Mouse (Mus musculus) cerebellum, adult 11-12 months (tissue): ENCODE results near the gene Cstl1.
"Not testable (repeated sequence)": the region's sequence is repeated elsewhere in the genome, so short reads cannot be mapped to it uniquely, and the experiment has no call there.

Experiments
- DNase-seq: peaks from one replicate; pipeline ENCODE4 v3.0.0; 2022

Gene Cstl1

GRCm38 (mm10) chr2:148750058-148750457 lies at the start of gene Cstl1:
Gene Cstl1 (plus strand): TSS chr2:148750358.
- no peak for DNase-seq

- DNase-seq: no peak
Measured at GRCm38 (mm10) chr2:148706409-148707201, 43.6 kb upstream of the Cstl1 start.

- no peak for DNase-seq
Measured at GRCm38 (mm10) chr2:148707202-148707530, 43.0 kb upstream of the Cstl1 start.

- no peak for DNase-seq
Measured at GRCm38 (mm10) chr2:148712326-148712725, 37.8 kb upstream of the Cstl1 start.

GRCm38 (mm10) chr2:148717072-148717471 lies 33.1 kb upstream of the Cstl1 start:
- DNase-seq: no peak

DNA sequence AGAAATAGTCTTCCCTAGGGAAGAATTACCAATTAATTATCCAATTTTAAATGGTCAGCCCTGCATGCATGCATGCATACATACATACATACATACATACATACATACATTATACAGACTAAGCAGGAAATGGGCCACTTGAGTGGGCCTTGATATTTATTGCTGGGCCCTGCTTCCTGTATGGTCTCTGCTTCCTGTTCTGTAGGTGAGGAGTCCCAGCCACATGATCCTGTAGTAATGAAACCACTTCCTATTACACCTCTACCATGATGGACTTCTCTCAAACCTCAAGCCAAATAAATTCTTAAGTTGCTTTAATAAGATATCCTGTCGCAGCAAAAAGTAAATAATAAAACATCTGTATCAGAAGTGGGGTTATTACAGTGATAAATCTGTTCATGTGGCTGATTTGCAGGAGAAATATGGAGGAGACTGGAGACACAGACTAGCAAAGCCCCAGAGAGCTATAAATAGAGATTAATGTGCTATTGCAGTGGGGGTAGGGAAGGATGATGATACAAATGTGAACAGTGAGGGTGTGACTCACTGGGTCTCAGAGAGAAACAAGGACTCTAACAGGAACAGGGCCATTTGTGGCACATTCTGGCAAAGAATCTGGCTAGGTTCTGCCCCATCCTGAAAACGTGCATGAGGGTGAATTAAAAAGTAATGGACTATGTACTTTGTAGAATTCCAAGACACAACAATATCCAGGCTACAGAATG lies 30.7 kb upstream of the Cstl1 start:
- DNase-seq: no peak

DNA sequence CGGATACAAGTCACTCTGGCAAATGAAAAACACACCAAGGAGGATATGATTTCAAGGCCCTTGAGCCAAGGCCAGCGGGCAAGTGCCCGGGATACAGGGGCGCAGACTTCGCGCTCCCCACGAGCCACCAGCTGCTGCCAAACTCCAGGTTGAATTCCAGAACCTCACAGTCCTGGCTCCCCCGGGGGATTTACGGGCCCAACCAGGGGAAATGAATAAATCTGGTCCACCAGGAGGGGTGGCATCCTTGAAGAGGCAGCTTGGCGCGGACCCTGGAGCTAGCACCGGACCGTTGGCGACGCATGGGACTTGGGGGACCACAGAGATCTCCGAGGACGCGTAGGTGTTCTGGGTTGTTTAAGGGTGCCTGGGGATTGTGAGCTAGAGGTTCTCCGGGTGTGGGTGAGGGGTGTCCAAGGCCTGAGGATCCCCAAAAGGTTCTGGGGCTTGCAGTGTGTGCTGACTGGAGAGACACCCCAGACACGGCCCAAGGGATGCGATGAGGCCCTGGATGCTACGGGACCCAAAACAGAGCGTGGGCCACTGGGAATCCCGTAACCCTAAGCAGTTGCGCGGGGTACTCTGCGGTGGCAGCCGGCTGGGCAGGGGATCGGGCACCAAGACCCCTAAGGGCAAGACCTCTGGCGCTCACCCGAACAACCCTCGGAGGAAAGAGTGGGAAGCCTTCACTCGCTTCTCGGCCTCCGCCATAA lies 18.4 kb upstream of the Cstl1 start:
- DNase-seq: peak; percentile 77

DNA sequence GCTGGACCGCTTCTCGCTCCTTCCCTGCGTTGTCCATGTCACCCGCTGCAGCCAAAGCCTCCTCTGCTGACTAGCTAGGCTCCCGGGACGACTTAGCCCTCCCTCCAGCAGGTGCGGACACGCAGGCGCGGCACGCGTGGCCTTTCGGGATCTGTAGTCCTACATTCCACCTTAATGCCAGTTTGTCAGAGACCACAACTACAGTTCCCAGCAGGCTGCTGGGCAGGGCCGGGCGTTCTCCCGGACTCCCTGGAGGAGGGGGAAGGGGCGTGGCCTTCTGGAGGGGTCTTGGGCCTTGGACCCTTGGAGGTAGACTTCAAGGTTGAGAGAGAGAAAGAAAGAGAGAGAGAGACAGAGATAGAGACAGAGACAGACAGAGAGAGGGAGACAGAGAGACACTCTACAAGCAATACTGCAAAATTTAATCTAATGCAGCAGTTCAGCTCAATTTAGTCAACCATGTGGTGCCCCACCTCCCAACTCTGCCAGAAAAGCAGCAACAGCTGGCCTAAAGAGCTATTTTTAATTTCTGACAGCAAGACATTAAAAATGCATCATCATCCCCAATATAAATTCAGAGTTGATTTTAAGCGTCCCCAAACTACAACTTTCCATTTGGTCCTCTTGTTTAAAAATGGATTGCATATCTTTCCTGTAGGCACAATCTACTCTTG lies 17.7 kb upstream of the Cstl1 start, which contains the start of gene Napb:
Gene Napb (minus strand): TSS at position 141 of the 674 bp plus-strand sequence.
- DNase-seq: peak; percentile 98

DNA sequence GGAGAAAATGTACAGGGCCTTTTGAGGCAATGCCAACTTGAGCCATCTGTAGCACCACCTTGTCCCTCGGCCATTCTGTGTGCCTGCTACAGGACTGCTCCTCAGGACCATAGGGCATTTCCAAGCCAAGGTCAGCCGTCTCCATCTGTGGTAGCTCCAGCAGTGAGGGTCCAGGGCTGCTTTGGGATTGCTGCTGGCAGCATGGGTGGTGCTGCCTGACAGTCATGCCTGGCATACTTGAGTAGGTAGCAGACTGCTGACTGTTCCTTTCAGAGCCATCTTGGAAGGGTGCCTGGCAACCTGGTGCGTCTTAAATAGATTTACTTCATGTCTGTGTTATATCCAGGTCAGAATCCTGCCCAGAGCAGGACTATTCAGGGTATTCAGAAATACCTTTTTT lies 7.2 kb upstream of the Cstl1 start:
- peak; percentile 97 for DNase-seq

DNA sequence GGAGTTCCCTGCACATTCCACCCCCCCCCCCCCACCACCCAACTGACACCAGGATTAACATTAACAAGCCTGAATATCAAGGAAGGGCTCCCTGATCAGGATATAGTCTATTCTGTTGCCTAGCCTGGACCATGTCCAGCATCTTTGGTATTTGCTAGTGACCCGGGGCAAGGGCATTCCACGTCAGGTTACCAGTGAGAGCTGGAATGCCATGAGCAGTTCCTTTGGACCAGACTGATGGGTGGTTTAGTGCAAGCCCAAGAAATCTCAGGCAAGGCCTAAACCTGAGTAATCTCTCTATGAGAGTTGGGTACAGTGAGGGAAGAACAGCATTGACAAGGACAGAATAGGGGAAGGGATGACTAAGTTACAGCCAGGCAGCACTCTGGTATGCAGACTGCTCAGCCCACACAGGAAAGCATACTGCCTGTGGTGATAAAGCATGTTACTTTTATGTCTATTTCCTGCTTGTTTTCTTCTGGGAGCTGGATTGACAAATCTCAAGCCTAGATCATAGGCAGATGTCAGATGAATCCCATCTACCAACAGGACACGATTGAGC lies 6.2 kb upstream of the Cstl1 start:
- peak; percentile 48 for DNase-seq

DNA sequence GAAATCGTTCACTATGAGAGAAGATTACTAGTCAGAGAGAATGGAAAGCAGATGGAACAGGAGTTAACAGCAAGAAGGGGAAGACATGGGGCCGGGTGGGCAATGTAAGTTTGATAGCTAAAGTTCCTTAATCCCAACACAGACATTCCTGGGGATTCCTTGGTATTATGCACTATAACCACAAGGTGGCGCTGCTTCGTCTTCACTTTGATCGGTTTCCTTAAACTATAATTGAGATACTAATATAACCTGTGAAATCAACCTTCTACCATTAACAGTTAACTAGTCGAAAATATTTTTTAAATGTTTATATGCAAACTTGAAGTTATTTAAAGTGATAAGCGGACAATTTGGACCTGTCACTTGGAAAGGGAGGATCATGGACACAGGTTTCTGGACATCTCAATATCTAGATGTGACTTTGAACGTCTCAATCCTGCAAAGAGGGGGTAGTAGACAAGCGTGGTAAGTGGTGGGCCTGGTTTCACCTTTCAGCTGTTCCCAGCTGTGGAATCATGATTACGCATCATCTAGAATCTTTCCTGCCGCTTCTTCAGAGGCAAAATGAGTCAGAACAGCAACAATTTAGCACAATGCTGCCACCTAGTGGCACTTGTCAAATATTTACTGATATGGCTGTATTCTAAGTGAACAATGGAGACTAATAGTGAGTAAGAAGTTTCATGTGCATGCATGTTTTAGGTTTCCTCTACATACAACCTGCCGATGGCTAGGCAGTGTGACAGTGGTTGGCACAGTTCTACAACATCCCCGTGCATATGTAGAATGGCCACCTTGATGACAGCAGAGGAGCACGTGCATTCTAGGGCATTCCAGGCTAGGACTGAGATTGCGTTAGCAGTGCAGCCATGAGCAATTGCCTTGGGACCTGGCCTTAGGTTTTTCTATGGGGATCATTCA lies 2.0 kb downstream of the Cstl1 start:
- DNase-seq: peak; percentile 68

- DNase-seq: no peak
Measured at GRCm38 (mm10) chr2:148754310-148754846, 4.2 kb downstream of the Cstl1 start.

GRCm38 (mm10) chr2:148763648-148764388 lies 13.7 kb downstream of the Cstl1 start:
- no peak for DNase-seq

GRCm38 (mm10) chr2:148771397-148771796 lies 21.2 kb downstream of the Cstl1 start, which contains the start of gene Cst11:
Gene Cst11 (minus strand): TSS chr2:148771497.
- not testable (repeated sequence) for DNase-seq

DNA sequence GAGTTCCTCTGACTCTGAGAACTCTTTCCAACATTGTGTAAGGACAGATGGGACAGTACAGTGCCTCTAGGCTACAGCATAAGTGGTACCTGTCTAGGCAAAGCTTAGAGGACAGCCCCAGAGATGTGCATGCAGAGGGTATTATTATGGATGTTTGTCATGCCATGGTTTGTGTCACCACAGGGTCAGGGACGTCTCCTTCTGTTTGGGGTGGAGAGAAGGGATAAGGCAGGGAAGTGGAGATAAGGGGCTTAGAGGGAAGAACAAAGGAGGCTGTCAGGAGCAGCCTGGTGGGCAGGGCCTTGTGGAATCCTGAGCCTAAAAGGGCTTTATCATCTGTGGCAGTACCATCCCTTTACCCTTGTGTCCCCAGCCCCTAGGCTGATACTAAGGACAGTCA lies 31.6 kb downstream of the Cstl1 start, which contains the start of gene 8030411F24Rik:
Gene 8030411F24Rik (plus strand): TSS at position 301 of the 400 bp plus-strand sequence.
- no peak for DNase-seq

- no peak for DNase-seq
Measured at GRCm38 (mm10) chr2:148789142-148789541, 39.0 kb downstream of the Cstl1 start, which contains the start of gene Cst12. Gene Cst12 (plus strand): TSS chr2:148789361.

- DNase-seq: no peak
Measured at GRCm38 (mm10) chr2:148798485-148798884, 48.3 kb downstream of the Cstl1 start, which contains the start of gene Cst8. Gene Cst8 (plus strand): TSS chr2:148798785.

DNA sequence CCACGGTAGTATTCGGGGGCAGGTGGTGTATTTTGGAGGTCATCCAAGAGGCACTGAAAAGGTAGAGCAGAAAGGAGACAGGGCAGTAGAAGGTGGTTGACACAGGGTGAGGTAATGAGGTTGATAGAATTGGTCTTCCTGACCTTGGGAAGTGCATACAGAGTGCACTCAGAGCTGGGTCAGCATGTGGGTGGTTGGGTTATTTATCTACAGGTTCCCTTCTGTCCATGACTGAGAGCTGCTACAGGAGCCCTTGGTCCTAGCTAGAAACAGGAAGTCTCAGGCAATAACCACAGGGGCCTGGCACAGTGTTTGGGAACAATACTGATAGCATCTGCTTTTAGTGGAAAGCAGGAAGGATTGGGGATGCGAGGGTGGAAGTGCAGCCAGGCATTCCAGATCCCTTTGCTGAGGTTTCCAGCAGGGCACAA lies 51.3 kb downstream of the Cstl1 start:
- DNase-seq: peak; percentile 88
